Mouse (Mus musculus): ENCODE results near the gene Ror2.

DNA sequence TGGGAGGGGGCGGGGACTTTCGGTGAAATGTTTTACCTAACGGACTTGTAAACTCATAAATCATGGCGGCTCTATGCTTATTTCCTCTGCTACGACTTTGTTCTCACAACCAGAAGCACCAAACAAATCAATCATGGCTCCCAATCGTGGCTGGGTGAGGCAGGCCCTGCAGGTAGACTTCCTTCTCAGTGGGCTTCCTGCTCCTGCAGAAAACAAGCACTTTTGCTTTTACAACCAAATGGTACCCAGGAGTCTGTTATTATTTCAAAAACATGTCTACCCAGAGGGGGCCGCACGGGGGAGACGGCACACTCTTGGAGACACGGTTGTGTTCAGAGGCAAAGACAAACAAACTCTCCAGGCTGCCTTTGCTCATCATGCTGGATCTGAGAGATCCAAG is 122.3 kb downstream of the Ror2 start:
- TF ChIP-seq CTCF (IDR thresholded peaks at IDR 0.05; ENCODE audit: control insufficient read depth, insufficient read depth, insufficient replicate concordance, low read depth, low read length) (no peak), POLR2A (IDR thresholded peaks at IDR 0.05; ENCODE audit: control insufficient read depth, low read depth, low read length) (no peak)
